28 mouse cellular contexts compared by ENCODE assay signal in the genomic region with DNA sequence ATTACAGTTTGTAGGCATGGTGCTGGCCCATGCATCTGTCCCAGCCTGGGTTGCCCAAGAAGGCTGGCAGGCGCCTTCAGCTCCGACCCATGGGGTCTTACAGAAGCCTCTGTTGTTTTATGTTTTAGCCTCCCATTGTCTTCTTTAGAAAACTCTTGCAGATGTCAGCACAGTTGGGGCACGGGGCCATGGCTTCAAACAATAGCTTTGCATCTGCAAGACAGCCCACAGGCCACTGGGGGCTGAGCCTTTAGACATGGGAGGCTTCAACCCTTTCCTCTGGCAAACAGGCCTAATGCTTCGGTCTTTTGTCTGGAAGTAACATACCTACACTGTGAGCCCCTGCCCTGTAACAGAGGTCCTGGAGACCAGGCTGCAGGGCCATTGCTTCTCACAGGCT.
DNase-seq lines count a peak whose midpoint lies in the region; ATAC-seq lines count a peak whose summit lies in the region.
"Had no signal": no experiment of that assay in that cellular context is flagged by ENCODE, and none has a peak within 500 bp of the region (broad histone marks: within the 10 kb centered on the region; RNA-seq: fewer than 3 reads in every experiment).

No protein-coding gene starts in this region.

- H3K4me2 ChIP-seq in hindbrain, embryonic 11.5 days (replicated peaks; ENCODE audit: low read depth, low read length), result no peak overlapping the region
- no peak overlapping the region for H3K4me2 ChIP-seq in hindbrain, embryonic 13.5 days
- H3K4me2 ChIP-seq: embryonic facial prominence, embryonic 15.5 days; forebrain, embryonic 12.5 days; heart, embryonic 11.5 days; intestine, embryonic 15.5 days; liver, embryonic 13.5 days; midbrain, embryonic 13.5 days had no signal

- H3K9ac ChIP-seq in hindbrain, embryonic 11.5 days (ENCODE audit: low read depth, low read length), result no peak overlapping the region
- no peak overlapping the region for H3K9ac ChIP-seq in hindbrain, embryonic 13.5 days
- H3K9ac ChIP-seq: embryonic facial prominence, embryonic 15.5 days; forebrain, embryonic 12.5 days; intestine, embryonic 15.5 days; liver, embryonic 13.5 days; midbrain, embryonic 13.5 days had no signal

- H3K9me3 ChIP-seq in hindbrain, embryonic 11.5 days (ENCODE audit: control insufficient read depth, low read length), result no peaks in the 10 kb centered on the region
- H3K9me3 ChIP-seq in hindbrain, embryonic 13.5 days, result no peaks in the 10 kb centered on the region
- no peaks in the 10 kb centered on the region for H3K9me3 ChIP-seq in embryonic facial prominence, embryonic 10.5 days
- H3K9me3 ChIP-seq: embryonic facial prominence, embryonic 15.5 days; forebrain, embryonic 12.5 days; intestine, embryonic 15.5 days; liver, embryonic 13.5 days; megakaryocyte, embryonic 14.5 days; midbrain, embryonic 13.5 days had no signal

- H3K36me3 ChIP-seq in hindbrain, embryonic 11.5 days (ENCODE audit: control insufficient read depth, insufficient read depth, low read length), result no peaks in the 10 kb centered on the region
- no peaks in the 10 kb centered on the region for H3K36me3 ChIP-seq in hindbrain, embryonic 13.5 days
- H3K36me3 ChIP-seq in embryonic facial prominence, embryonic 10.5 days (replicated peaks), result no peaks in the 10 kb centered on the region
- H3K36me3 ChIP-seq: embryonic facial prominence, embryonic 15.5 days; forebrain, embryonic 12.5 days; intestine, embryonic 15.5 days; liver, embryonic 13.5 days; midbrain, embryonic 13.5 days had no signal

- no peak overlapping the region for H3K27ac ChIP-seq in hindbrain, embryonic 11.5 days (ENCODE audit: low read depth, low read length)
- no peak overlapping the region for H3K27ac ChIP-seq in hindbrain, embryonic 13.5 days
- peak overlapping the region; percentile 46 for H3K27ac ChIP-seq in embryonic facial prominence, embryonic 10.5 days (replicated peaks)
- H3K27ac ChIP-seq: embryonic facial prominence, embryonic 15.5 days; forebrain, embryonic 12.5 days; hindbrain, postnatal 0 days; intestine, embryonic 15.5 days; liver, embryonic 13.5 days; midbrain, embryonic 13.5 days had no signal

- 21% methylated on average over 4 of the region's 4 CpGs for WGBS in hindbrain, embryonic 11.5 days
- 4% methylated on average over 4 of the region's 4 CpGs for WGBS in hindbrain, embryonic 13.5 days
- WGBS in embryonic facial prominence, embryonic 10.5 days, result 31% methylated on average over 4 of the region's 4 CpGs

- no peak for ATAC-seq in hindbrain, embryonic 11.5 days (ENCODE audit: low FRiP score)
- ATAC-seq in hindbrain, embryonic 13.5 days (ENCODE audit: low FRiP score), result no peak
- ATAC-seq: hindbrain, postnatal 0 days; intestine, embryonic 15.5 days; lung, postnatal 0 days; midbrain, embryonic 13.5 days had no signal

- peak; percentile 31 for DNase-seq in hindbrain, embryonic 11.5 days (ENCODE audit: low spot score)
- peak; percentile 56 for DNase-seq in embryo, embryonic 10.5 days (ENCODE audit: low spot score)
- no peak for DNase-seq in embryonic facial prominence, embryonic 10.5 days (ENCODE audit: low spot score)
- DNase-seq in telencephalon, adult 2 months (ENCODE audit: low read depth, low spot score), result peak; percentile 24
- DNase-seq in urinary bladder, postnatal 25 days (ENCODE audit: low spot score), result no peak
- DNase-seq: adrenal gland, postnatal 25 days; B cell, adult 2 months; cerebellum, adult 18-20 months; cerebellum, postnatal 14 days; gastrocnemius, postnatal 14 days; heart, adult 11 months; heart, postnatal 4 days; liver, embryonic 13.5 days; lung, adult 18-20 months; lung, postnatal 4 days; right cerebral cortex, adult 18-20 months; spleen, adult 18-20 months; thymus, adult 18-20 months; thymus, postnatal 36 days had no signal

- no peaks in the 10 kb centered on the region for H3K27me3 ChIP-seq in hindbrain, embryonic 11.5 days (ENCODE audit: control insufficient read depth, insufficient read depth, low read length)
- H3K27me3 ChIP-seq in hindbrain, embryonic 13.5 days, result no peaks in the 10 kb centered on the region
- no peaks in the 10 kb centered on the region for H3K27me3 ChIP-seq in embryonic facial prominence, embryonic 10.5 days (replicated peaks; ENCODE audit: low read depth, poor library complexity, severe bottlenecking)
- H3K27me3 ChIP-seq: embryonic facial prominence, embryonic 15.5 days; forebrain, embryonic 12.5 days; intestine, embryonic 15.5 days; liver, embryonic 13.5 days; megakaryocyte, embryonic 14.5 days; midbrain, embryonic 13.5 days had no signal

- H3K4me3 ChIP-seq in hindbrain, embryonic 11.5 days (ENCODE audit: low read depth, low read length), result no peak overlapping the region
- no peak overlapping the region for H3K4me3 ChIP-seq in hindbrain, embryonic 13.5 days
- H3K4me3 ChIP-seq in embryonic facial prominence, embryonic 10.5 days, result no peak overlapping the region
- H3K4me3 ChIP-seq: embryonic facial prominence, embryonic 15.5 days; forebrain, embryonic 12.5 days; intestine, embryonic 15.5 days; liver, embryonic 13.5 days; megakaryocyte, embryonic 14.5 days; midbrain, embryonic 13.5 days had no signal

- H3K4me1 ChIP-seq in hindbrain, embryonic 11.5 days (replicated peaks; ENCODE audit: control insufficient read depth, insufficient read depth, low read length), result no peaks in the 10 kb centered on the region
- H3K4me1 ChIP-seq in hindbrain, embryonic 13.5 days (replicated peaks), result peaks cover 11% of the 10 kb centered on the region; the same call in 1 of the 2 replicates
- H3K4me1 ChIP-seq in embryonic facial prominence, embryonic 10.5 days, result peaks cover 54% of the 10 kb centered on the region

Comparison
In these comparisons a context has a peak if more than half of its experiments do, and no peak if none do; other contexts are left out.
1. DNase-seq: peak in hindbrain, embryonic 11.5 days (single experiment), embryo, embryonic 10.5 days (single experiment) and telencephalon, adult 2 months (single experiment); none in embryonic facial prominence, embryonic 10.5 days (single experiment) and urinary bladder, postnatal 25 days (single experiment).